Mouse (Mus musculus) brain, adult 2 months (tissue): Measurements from ENCODE around the gene Trub1.

Experiments
- DNase-seq: peaks from one replicate; pipeline ENCODE4 v3.0.0; 2011; ENCODE audit warnings: low read depth, low spot score

The Trub1 gene

GRCm38 (mm10) chr19:57441501-57441900 lies 11.2 kb upstream of the Trub1 start:
- DNase-seq = peak; percentile 62

GRCm38 (mm10) chr19:57442936-57443657 lies 9.6 kb upstream of the Trub1 start:
- no peak for DNase-seq

GRCm38 (mm10) chr19:57445049-57445448 lies 7.7 kb upstream of the Trub1 start:
- DNase-seq = peak; percentile 71

GRCm38 (mm10) chr19:57450849-57451248 lies 1.9 kb upstream of the Trub1 start:
- no peak for DNase-seq

GRCm38 (mm10) chr19:57451762-57452161 lies 950 bp upstream of the Trub1 start:
- DNase-seq = no peak

GRCm38 (mm10) chr19:57453218-57453600 lies 497 bp downstream of the Trub1 start:
- DNase-seq = no peak

- no peak for DNase-seq
Observed at GRCm38 (mm10) chr19:57455286-57455960, 2.7 kb downstream of the Trub1 start.

GRCm38 (mm10) chr19:57457075-57457474 lies 4.4 kb downstream of the Trub1 start:
- DNase-seq = peak; percentile 48

GRCm38 (mm10) chr19:57463741-57464140 lies 11.0 kb downstream of the Trub1 start:
- DNase-seq = no peak

GRCm38 (mm10) chr19:57465742-57466141 lies 13.0 kb downstream of the Trub1 start:
- DNase-seq = no peak

GRCm38 (mm10) chr19:57471033-57471432 lies 18.3 kb downstream of the Trub1 start:
- DNase-seq = peak; percentile 93

GRCm38 (mm10) chr19:57472169-57472568 lies 19.5 kb downstream of the Trub1 start:
- DNase-seq = no peak

- peak; percentile 70 for DNase-seq
Observed at GRCm38 (mm10) chr19:57473301-57473700, 20.6 kb downstream of the Trub1 start.

- peak; percentile 69 for DNase-seq
Observed at GRCm38 (mm10) chr19:57475298-57475697, 22.6 kb downstream of the Trub1 start.

GRCm38 (mm10) chr19:57477310-57477709 lies 24.6 kb downstream of the Trub1 start:
- DNase-seq = no peak

GRCm38 (mm10) chr19:57478056-57478455 lies 25.3 kb downstream of the Trub1 start:
- no peak for DNase-seq

GRCm38 (mm10) chr19:57479886-57480655 lies 27.4 kb downstream of the Trub1 start:
- peak; percentile 61 for DNase-seq

GRCm38 (mm10) chr19:57481743-57482259 lies 29.1 kb downstream of the Trub1 start:
- DNase-seq = no peak

GRCm38 (mm10) chr19:57482815-57483214 lies 30.1 kb downstream of the Trub1 start:
- peak; percentile 44 for DNase-seq

- peak; percentile 42 for DNase-seq
Observed at GRCm38 (mm10) chr19:57487051-57487658, 34.4 kb downstream of the Trub1 start.

GRCm38 (mm10) chr19:57489527-57489926 lies 36.8 kb downstream of the Trub1 start:
- DNase-seq = no peak

GRCm38 (mm10) chr19:57491030-57491429 lies 38.3 kb downstream of the Trub1 start:
- DNase-seq = no peak
